Mouse (Mus musculus): Measurements from ENCODE around the gene Pfdn2.
"Not testable (repeated sequence)": the region's sequence is repeated elsewhere in the genome, so short reads cannot be mapped to it uniquely, and the experiment has no call there.

The Pfdn2 gene

GRCm38 (mm10) chr1:171345225-171346094, at the start of gene Pfdn2, which contains the start of gene Nit1:
Pfdn2 (plus strand) TSS chr1:171345670.
Nit1 (minus strand) TSS chr1:171345646.
- in situ Hi-C loops (cut with MboI; ENCODE audit: low pct_unique_long_range_greater_than_20kb in 1 of 2, low sequenced_read_pairs in 2 of 2, unreplicated experiment in 1 of 2): no loop called here

- in situ Hi-C loops (cut with MboI; ENCODE audit: low pct_unique_long_range_greater_than_20kb in 1 of 2, low sequenced_read_pairs in 2 of 2, unreplicated experiment in 1 of 2): no loop called here
Measured at GRCm38 (mm10) chr1:171298226-171298625, 47.2 kb upstream of the Pfdn2 start.

- in situ Hi-C loops (cut with MboI; ENCODE audit: low pct_unique_long_range_greater_than_20kb in 1 of 2, low sequenced_read_pairs in 2 of 2, unreplicated experiment in 1 of 2): not testable (repeated sequence)
Measured at GRCm38 (mm10) chr1:171306157-171306556, 39.3 kb upstream of the Pfdn2 start.

GRCm38 (mm10) chr1:171309321-171309720, 36.1 kb upstream of the Pfdn2 start:
- in situ Hi-C loops (cut with MboI; ENCODE audit: low pct_unique_long_range_greater_than_20kb in 1 of 2, low sequenced_read_pairs in 2 of 2, unreplicated experiment in 1 of 2): no loop called here

GRCm38 (mm10) chr1:171319748-171320147, 25.7 kb upstream of the Pfdn2 start:
- in situ Hi-C loops (cut with MboI; ENCODE audit: low pct_unique_long_range_greater_than_20kb in 1 of 2, low sequenced_read_pairs in 2 of 2, unreplicated experiment in 1 of 2): no loop called here

- in situ Hi-C loops (cut with MboI; ENCODE audit: low pct_unique_long_range_greater_than_20kb in 1 of 2, low sequenced_read_pairs in 2 of 2, unreplicated experiment in 1 of 2): no loop called here
Measured at GRCm38 (mm10) chr1:171320151-171320550, 25.3 kb upstream of the Pfdn2 start.

GRCm38 (mm10) chr1:171321415-171321814, 24.1 kb upstream of the Pfdn2 start:
- in situ Hi-C loops (cut with MboI; ENCODE audit: low pct_unique_long_range_greater_than_20kb in 1 of 2, low sequenced_read_pairs in 2 of 2, unreplicated experiment in 1 of 2): no loop called here

- in situ Hi-C loops (cut with MboI; ENCODE audit: low pct_unique_long_range_greater_than_20kb in 1 of 2, low sequenced_read_pairs in 2 of 2, unreplicated experiment in 1 of 2): no loop called here
Measured at GRCm38 (mm10) chr1:171322012-171322411, 23.5 kb upstream of the Pfdn2 start.

- in situ Hi-C loops (cut with MboI; ENCODE audit: low pct_unique_long_range_greater_than_20kb in 1 of 2, low sequenced_read_pairs in 2 of 2, unreplicated experiment in 1 of 2): no loop called here
Measured at GRCm38 (mm10) chr1:171325571-171325970, 19.9 kb upstream of the Pfdn2 start.

GRCm38 (mm10) chr1:171326588-171326987, 18.9 kb upstream of the Pfdn2 start:
- in situ Hi-C loops (cut with MboI; ENCODE audit: low pct_unique_long_range_greater_than_20kb in 1 of 2, low sequenced_read_pairs in 2 of 2, unreplicated experiment in 1 of 2): not testable (repeated sequence)

- in situ Hi-C loops (cut with MboI; ENCODE audit: low pct_unique_long_range_greater_than_20kb in 1 of 2, low sequenced_read_pairs in 2 of 2, unreplicated experiment in 1 of 2): no loop called here
Measured at GRCm38 (mm10) chr1:171328244-171328643, 17.2 kb upstream of the Pfdn2 start.

GRCm38 (mm10) chr1:171328839-171329432, 16.5 kb upstream of the Pfdn2 start, which contains the start of gene Dedd:
Dedd (plus strand) TSS chr1:171329145.
- in situ Hi-C loops (cut with MboI; ENCODE audit: low pct_unique_long_range_greater_than_20kb in 1 of 2, low sequenced_read_pairs in 2 of 2, unreplicated experiment in 1 of 2): no loop called here

GRCm38 (mm10) chr1:171329433-171330215, 15.8 kb upstream of the Pfdn2 start:
- in situ Hi-C loops (cut with MboI; ENCODE audit: low pct_unique_long_range_greater_than_20kb in 1 of 2, low sequenced_read_pairs in 2 of 2, unreplicated experiment in 1 of 2): no loop called here

- in situ Hi-C loops (cut with MboI; ENCODE audit: low pct_unique_long_range_greater_than_20kb in 1 of 2, low sequenced_read_pairs in 2 of 2, unreplicated experiment in 1 of 2): no loop called here
Measured at GRCm38 (mm10) chr1:171330216-171330560, 15.3 kb upstream of the Pfdn2 start.

- in situ Hi-C loops (cut with MboI; ENCODE audit: low pct_unique_long_range_greater_than_20kb in 1 of 2, low sequenced_read_pairs in 2 of 2, unreplicated experiment in 1 of 2): no loop called here
Measured at GRCm38 (mm10) chr1:171342262-171343207, 2.9 kb upstream of the Pfdn2 start.

- in situ Hi-C loops (cut with MboI; ENCODE audit: low pct_unique_long_range_greater_than_20kb in 1 of 2, low sequenced_read_pairs in 2 of 2, unreplicated experiment in 1 of 2): no loop called here
Measured at GRCm38 (mm10) chr1:171343922-171344677, 1.4 kb upstream of the Pfdn2 start.

GRCm38 (mm10) chr1:171344715-171345114, 755 bp upstream of the Pfdn2 start:
- in situ Hi-C loops (cut with MboI; ENCODE audit: low pct_unique_long_range_greater_than_20kb in 1 of 2, low sequenced_read_pairs in 2 of 2, unreplicated experiment in 1 of 2): no loop called here

GRCm38 (mm10) chr1:171346095-171346450, 603 bp downstream of the Pfdn2 start:
- in situ Hi-C loops (cut with MboI; ENCODE audit: low pct_unique_long_range_greater_than_20kb in 1 of 2, low sequenced_read_pairs in 2 of 2, unreplicated experiment in 1 of 2): no loop called here
